Mouse (Mus musculus): ENCODE results near the gene Gm31371. TPM values are rescaled to one million over a fixed set of nuclear protein-coding genes. Genes with fewer than 3 reads are reported as not detected.
"Not testable (repeated sequence)": the region's sequence is repeated elsewhere in the genome, so short reads cannot be mapped to it uniquely, and the experiment has no call there.

Gm31371 gene
- polyA plus RNA-seq (2012; rRNA removed), result not detected in 2 replicates

- H3K27me3 ChIP-seq (ENCODE audit: control insufficient read depth, insufficient read depth, low read length); H3K4me1 ChIP-seq (ENCODE audit: control insufficient read depth, insufficient read depth, insufficient read length, low read length); H3K36me3 ChIP-seq (ENCODE audit: control insufficient read depth, insufficient read depth, low read length); H3K27ac ChIP-seq (ENCODE audit: insufficient read depth, low read depth, low read length); H3K4me3 ChIP-seq (ENCODE audit: low read depth, low read length): not testable (repeated sequence)
- 65% methylated on average over 3 of the region's 4 CpGs for WGBS
Measured at GRCm38 (mm10) chr8:19903092-19903491, at the start of gene Gm31371. Gene Gm31371 (plus strand): TSS chr8:19903392.

DNA sequence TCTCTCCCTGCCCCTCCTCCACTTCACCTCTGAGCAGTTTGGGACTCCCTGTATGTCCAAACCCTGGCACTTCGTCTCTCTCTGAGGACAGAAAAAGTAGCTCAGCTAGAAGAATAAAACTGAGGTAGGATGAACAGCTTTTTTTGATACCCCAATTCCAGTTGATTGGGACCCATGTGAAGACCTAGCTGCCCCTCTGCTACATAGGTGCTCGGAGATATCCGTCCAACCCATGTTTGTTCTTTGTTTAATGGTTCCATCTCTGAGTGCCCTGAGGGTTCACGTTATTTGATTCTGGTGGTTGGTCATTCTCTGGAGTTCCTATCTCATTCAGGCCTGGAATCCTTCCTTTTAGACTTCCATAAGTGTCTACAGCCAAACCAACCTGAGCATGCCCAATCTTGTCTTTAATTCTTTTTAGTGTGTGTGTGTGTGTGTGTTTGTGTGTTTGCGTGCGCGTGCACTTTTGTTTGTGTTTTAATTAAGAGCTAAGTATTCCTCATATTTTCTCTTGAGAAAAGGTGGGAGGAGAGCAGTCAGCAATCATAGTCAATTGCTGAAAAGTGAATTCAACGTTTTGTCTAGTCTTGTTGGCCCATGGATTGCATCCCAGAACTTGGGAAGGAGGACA is 3.3 kb downstream of the Gm31371 start:
- not testable (repeated sequence) for H3K36me3 ChIP-seq (ENCODE audit: control insufficient read depth, insufficient read depth, low read length); H3K27me3 ChIP-seq (ENCODE audit: control insufficient read depth, insufficient read depth, low read length); H3K4me1 ChIP-seq (ENCODE audit: control insufficient read depth, insufficient read depth, insufficient read length, low read length); H3K27ac ChIP-seq (ENCODE audit: insufficient read depth, low read depth, low read length); H3K4me3 ChIP-seq (ENCODE audit: low read depth, low read length)
- 74% methylated on average over 8 of the region's 8 CpGs for WGBS

DNA sequence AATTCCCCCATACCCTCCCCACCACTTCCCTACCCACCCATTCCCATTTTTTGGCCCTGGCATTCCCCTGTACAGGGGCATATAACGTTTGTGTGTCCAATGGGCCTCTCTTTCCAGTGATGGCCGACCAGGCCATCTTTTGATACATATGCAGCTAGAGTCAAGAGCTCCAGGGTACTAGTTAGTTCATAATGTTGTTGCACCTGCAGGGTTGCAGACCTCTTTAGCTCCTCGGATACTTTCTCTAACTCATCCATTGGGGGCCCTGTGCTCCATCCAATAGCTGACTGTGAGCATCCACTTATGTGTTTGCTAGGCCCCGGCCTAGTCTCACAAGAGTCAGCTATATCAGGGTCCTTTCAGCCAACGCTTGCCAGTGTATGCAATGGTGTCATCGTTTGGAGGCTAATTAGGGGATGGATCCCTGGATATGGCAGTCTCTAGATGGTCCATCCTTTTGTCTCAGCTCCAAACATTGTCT is 5.7 kb downstream of the Gm31371 start:
- not testable (repeated sequence) for H3K27ac ChIP-seq (ENCODE audit: insufficient read depth, low read depth, low read length); H3K4me3 ChIP-seq (ENCODE audit: low read depth, low read length); H3K36me3 ChIP-seq (ENCODE audit: control insufficient read depth, insufficient read depth, low read length); H3K27me3 ChIP-seq (ENCODE audit: control insufficient read depth, insufficient read depth, low read length); H3K4me1 ChIP-seq (ENCODE audit: control insufficient read depth, insufficient read depth, insufficient read length, low read length)
- WGBS, result 78% methylated on average over 5 of the region's 6 CpGs

GRCm38 (mm10) chr8:19919086-19919485 is 15.9 kb downstream of the Gm31371 start:
- 57% methylated on average over 2 of the region's 3 CpGs for WGBS
- not testable (repeated sequence) for H3K4me3 ChIP-seq (ENCODE audit: low read depth, low read length); H3K27me3 ChIP-seq (ENCODE audit: control insufficient read depth, insufficient read depth, low read length); H3K4me1 ChIP-seq (ENCODE audit: control insufficient read depth, insufficient read depth, insufficient read length, low read length); H3K36me3 ChIP-seq (ENCODE audit: control insufficient read depth, insufficient read depth, low read length); H3K27ac ChIP-seq (ENCODE audit: insufficient read depth, low read depth, low read length)

DNA sequence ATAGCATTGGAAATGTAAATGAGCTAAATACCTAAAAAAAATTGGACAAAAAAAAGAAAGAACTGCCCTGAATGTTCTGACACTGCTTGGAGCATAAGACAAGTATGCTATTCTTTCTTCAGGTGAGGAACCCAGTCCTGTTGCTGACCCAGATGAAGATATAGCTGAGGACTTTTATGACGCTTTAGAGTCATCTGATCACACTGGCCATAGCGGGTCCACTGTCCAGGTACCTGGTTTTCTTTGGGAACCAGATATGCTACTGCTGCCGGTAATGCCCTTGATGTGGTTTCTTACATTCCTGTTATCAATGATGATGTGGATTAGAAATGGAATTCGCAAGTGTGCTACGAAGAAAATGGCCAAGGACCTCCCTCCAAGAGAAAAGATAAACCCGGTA is 31.1 kb downstream of the Gm31371 start:
- WGBS, result 100% methylated on average over 1 of the region's 6 CpGs
- not testable (repeated sequence) for H3K36me3 ChIP-seq (ENCODE audit: control insufficient read depth, insufficient read depth, low read length); H3K27me3 ChIP-seq (ENCODE audit: control insufficient read depth, insufficient read depth, low read length); H3K4me1 ChIP-seq (ENCODE audit: control insufficient read depth, insufficient read depth, insufficient read length, low read length); H3K4me3 ChIP-seq (ENCODE audit: low read depth, low read length); H3K27ac ChIP-seq (ENCODE audit: insufficient read depth, low read depth, low read length)

GRCm38 (mm10) chr8:19935541-19936030 is 32.4 kb downstream of the Gm31371 start:
- H3K27ac ChIP-seq (ENCODE audit: insufficient read depth, low read depth, low read length); H3K4me3 ChIP-seq (ENCODE audit: low read depth, low read length); H3K27me3 ChIP-seq (ENCODE audit: control insufficient read depth, insufficient read depth, low read length); H3K36me3 ChIP-seq (ENCODE audit: control insufficient read depth, insufficient read depth, low read length); H3K4me1 ChIP-seq (ENCODE audit: control insufficient read depth, insufficient read depth, insufficient read length, low read length): not testable (repeated sequence)
- 50% methylated on average over 2 of the region's 2 CpGs for WGBS

GRCm38 (mm10) chr8:19960935-19961334 is 57.7 kb downstream of the Gm31371 start:
- Histone ChIP-seq H3K36me3 (ENCODE audit: control insufficient read depth, insufficient read depth, low read length) (no peaks in the 10 kb centered on the region), H3K27me3 (ENCODE audit: control insufficient read depth, insufficient read depth, low read length) (no peaks in the 10 kb centered on the region), H3K27ac (ENCODE audit: insufficient read depth, low read depth, low read length) (no peak overlapping the region), H3K4me3 (ENCODE audit: low read depth, low read length) (no peak overlapping the region), H3K4me1 (ENCODE audit: control insufficient read depth, insufficient read depth, insufficient read length, low read length) (no peaks in the 10 kb centered on the region)
- TF ChIP-seq CTCF (IDR thresholded peaks at IDR 0.05; ENCODE audit: extremely low read depth, insufficient read length, insufficient replicate concordance, low read depth, low read length) (no peak), POLR2A (IDR thresholded peaks at IDR 0.05; ENCODE audit: low read depth, low read length) (no peak)
- WGBS, result 69% methylated on average over 2 of the region's 2 CpGs

- H3K36me3 ChIP-seq (ENCODE audit: control insufficient read depth, insufficient read depth, low read length); H3K27me3 ChIP-seq (ENCODE audit: control insufficient read depth, insufficient read depth, low read length); H3K4me3 ChIP-seq (ENCODE audit: low read depth, low read length); H3K4me1 ChIP-seq (ENCODE audit: control insufficient read depth, insufficient read depth, insufficient read length, low read length); H3K27ac ChIP-seq (ENCODE audit: insufficient read depth, low read depth, low read length): not testable (repeated sequence)
- 72% methylated on average over 2 of the region's 2 CpGs for WGBS
Measured at GRCm38 (mm10) chr8:19963766-19964165, 60.6 kb downstream of the Gm31371 start.

DNA sequence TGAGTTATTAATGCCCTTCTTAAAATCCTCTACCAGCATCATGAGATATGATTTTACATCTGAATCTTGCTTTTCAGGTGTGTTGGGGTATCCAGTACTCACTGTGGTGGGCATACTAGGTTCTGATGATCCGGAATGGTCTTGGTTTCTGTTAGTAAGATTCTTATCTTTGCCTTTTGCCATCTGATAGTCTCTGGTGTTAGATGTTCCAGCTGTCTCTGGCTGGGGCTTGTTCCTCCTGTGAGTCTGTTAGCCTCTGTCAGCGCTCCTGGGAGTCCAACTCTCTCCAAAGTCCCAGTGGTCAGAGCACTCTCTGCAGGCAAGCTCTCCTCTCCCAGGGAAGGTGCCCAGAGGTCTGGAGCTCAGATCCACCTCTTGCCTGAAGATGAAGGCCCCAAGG is 65.0 kb downstream of the Gm31371 start:
- H3K4me1 ChIP-seq (ENCODE audit: control insufficient read depth, insufficient read depth, insufficient read length, low read length); H3K36me3 ChIP-seq (ENCODE audit: control insufficient read depth, insufficient read depth, low read length); H3K4me3 ChIP-seq (ENCODE audit: low read depth, low read length); H3K27ac ChIP-seq (ENCODE audit: insufficient read depth, low read depth, low read length); H3K27me3 ChIP-seq (ENCODE audit: control insufficient read depth, insufficient read depth, low read length): not testable (repeated sequence)
- 46% methylated on average over 2 of the region's 2 CpGs for WGBS

- H3K27ac ChIP-seq (ENCODE audit: insufficient read depth, low read depth, low read length); H3K27me3 ChIP-seq (ENCODE audit: control insufficient read depth, insufficient read depth, low read length); H3K4me3 ChIP-seq (ENCODE audit: low read depth, low read length); H3K4me1 ChIP-seq (ENCODE audit: control insufficient read depth, insufficient read depth, insufficient read length, low read length); H3K36me3 ChIP-seq (ENCODE audit: control insufficient read depth, insufficient read depth, low read length): not testable (repeated sequence)
- 86% methylated on average over 6 of the region's 6 CpGs for WGBS
Measured at GRCm38 (mm10) chr8:19975237-19975636, 72.0 kb downstream of the Gm31371 start.

Measured in small intestine, adult 2 months (tissue).